Mouse (Mus musculus) megakaryocyte, embryonic 14.5 days (primary cell): ENCODE data around the gene Ccdc15. TPM values are rescaled to one million over a fixed set of nuclear protein-coding genes. Genes with fewer than 3 reads are reported as not detected.

Experiments used
- H3K27me3 ChIP-seq: replicated peaks from 2 replicates; pipeline ENCODE3; 2012; ENCODE audit warnings: inconsistent platforms
- H3K36me3 ChIP-seq: replicated peaks from 2 replicates; pipeline ENCODE3; 2012; ENCODE audit warnings: low read length, inconsistent platforms, mixed read lengths
- H3K4me1 ChIP-seq: 2 replicates; pipeline ENCODE4 v1.6.1; 2012; ENCODE audit warnings: inconsistent platforms
- H3K4me3 ChIP-seq: replicated peaks from 2 replicates; pipeline ENCODE3; 2012; ENCODE audit warnings: moderate library complexity, mild to moderate bottlenecking, inconsistent platforms
- H3K9me3 ChIP-seq: 2 replicates; pipeline ENCODE4 v1.6.1; 2012; ENCODE audit warnings: inconsistent platforms
- FLI1 ChIP-seq: IDR thresholded peaks from 2 replicates; pipeline ENCODE4 v1.6.1; 2012; ENCODE audit warnings: low read length, inconsistent platforms, mixed read lengths
- GATA1 ChIP-seq: IDR thresholded peaks from 3 replicates; pipeline ENCODE4 v1.6.1; 2012; ENCODE audit warnings: mixed read lengths, low read length, inconsistent platforms, borderline replicate concordance
- polyA plus RNA-seq: library from polyadenylated mRNA; stranded (reverse); fragments of >175 nt; gene quantifications from 2 replicates; pipeline ENCODE4 v1.2.3, GENCODE M21; 2012; ENCODE audit warnings: low replicate concordance; ENCODE audit not compliant: insufficient read depth

Ccdc15 gene
- polyA plus RNA-seq, 1 experiment = 2.8 TPM

GRCm38 (mm10) chr9:37255889-37256225 is 92.4 kb downstream of the Ccdc15 start:
- Histone ChIP-seq H3K36me3 (no peaks in the 10 kb centered on the region), H3K9me3 (no peaks in the 10 kb centered on the region), H3K27me3 (peaks cover 49% of the 10 kb centered on the region), H3K4me1 (peaks cover 30% of the 10 kb centered on the region), H3K4me3 (peak overlapping the region; percentile 90)
- TF ChIP-seq GATA1 (no peak), FLI1 (no peak)

- peaks cover 53% of the 10 kb centered on the region for H3K27me3 ChIP-seq
- TF ChIP-seq GATA1 (no peak), FLI1 (no peak)
Observed at GRCm38 (mm10) chr9:37255149-37255888, 92.9 kb downstream of the Ccdc15 start, which contains the start of gene Slc37a2. Slc37a2 (minus strand) TSS chr9:37255738.

DNA sequence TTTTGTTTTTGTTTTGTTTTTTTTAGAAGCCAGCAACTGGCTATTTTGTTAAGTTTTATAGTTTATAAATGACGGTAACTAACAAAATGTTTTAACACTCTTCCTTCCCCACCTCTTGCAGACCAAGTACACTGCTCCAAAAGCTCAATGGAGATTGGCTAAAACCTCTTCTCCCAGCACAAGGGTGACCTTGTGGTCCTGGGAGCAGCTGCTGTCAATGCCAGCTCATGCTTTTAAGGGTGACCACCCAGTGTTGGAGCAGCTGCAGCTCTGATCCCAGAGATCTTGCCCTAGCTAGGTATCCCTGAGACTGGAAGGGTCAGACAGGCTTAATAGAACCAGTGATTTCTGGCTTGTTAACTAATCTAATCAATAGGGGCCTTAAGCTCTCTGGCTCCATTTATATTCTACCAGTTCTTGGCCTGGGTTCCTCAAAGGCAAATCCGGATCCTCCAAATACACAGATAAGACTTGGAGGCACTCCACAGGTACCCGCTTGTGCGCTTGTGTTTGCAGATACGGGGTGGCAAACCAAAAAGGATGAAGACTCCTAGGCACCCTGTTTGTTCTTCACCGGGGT is 93.6 kb downstream of the Ccdc15 start:
- Histone ChIP-seq H3K9me3 (no peaks in the 10 kb centered on the region), H3K4me3 (peak overlapping the region; percentile 90)

More at GRCm38 (mm10) chr9:37255149-37255888, 92.9 kb downstream of the Ccdc15 start, which contains the start of gene Slc37a2:
- Histone ChIP-seq H3K9me3 (no peaks in the 10 kb centered on the region), H3K4me3 (peak within 1 kb of the TSS; percentile 90), H3K4me1 (peaks cover 34% of the 10 kb centered on the region), H3K36me3 (no peaks in the 10 kb centered on the region)

DNA sequence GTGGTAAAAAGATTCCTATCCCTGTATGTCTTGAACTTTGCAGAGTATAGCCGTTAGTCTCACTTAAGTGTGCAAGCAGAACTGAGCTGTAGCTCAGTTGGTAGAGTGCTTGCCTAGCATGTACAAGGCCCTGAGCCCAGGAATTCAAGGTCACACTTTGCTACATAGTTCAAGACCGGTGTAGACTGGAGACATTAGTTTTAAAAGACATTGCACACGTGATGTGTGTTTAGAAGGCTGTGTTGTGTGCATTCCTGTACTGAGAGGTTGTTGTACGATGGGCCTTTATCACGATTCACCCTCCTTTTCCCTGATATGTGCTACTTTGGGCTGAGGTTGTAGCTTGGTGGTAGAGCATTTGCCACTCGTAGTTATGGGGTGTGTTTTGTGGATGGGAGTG is 97.6 kb downstream of the Ccdc15 start:
- H3K4me1 ChIP-seq = peaks cover 48% of the 10 kb centered on the region
- no peaks in the 10 kb centered on the region for H3K9me3 ChIP-seq
- TF ChIP-seq GATA1 (no peak), FLI1 (no peak)
- H3K27me3 ChIP-seq = peaks cover 25% of the 10 kb centered on the region
- no peaks in the 10 kb centered on the region for H3K36me3 ChIP-seq
- H3K4me3 ChIP-seq = no peak overlapping the region

More for the DNA sequence above, 93.6 kb downstream of the Ccdc15 start:
- peaks cover 50% of the 10 kb centered on the region for H3K27me3 ChIP-seq
- TF ChIP-seq GATA1 (no peak), FLI1 (no peak)
- no peaks in the 10 kb centered on the region for H3K36me3 ChIP-seq
- H3K4me1 ChIP-seq = peaks cover 34% of the 10 kb centered on the region

DNA sequence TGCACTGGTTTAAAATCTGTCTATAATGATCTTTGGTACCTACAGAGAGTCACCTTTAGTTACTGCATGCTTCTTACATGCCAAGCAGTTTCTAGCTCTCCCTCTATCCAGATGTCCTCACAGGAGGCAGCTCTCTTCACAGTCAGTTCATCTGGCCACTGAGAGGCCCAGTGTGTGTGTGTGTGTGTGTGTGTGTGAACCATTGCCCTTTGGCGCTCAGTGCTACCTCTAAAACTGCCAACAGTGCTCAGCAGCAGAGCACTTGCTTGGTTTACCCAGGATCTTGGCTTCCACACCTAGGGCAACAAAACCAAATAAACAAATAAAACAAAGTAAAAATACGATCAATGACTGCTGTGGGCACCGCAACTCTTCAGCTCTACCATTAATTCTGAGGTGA is 98.3 kb downstream of the Ccdc15 start:
- no peak overlapping the region for H3K4me3 ChIP-seq
- H3K9me3 ChIP-seq = no peaks in the 10 kb centered on the region
- peaks cover 46% of the 10 kb centered on the region for H3K4me1 ChIP-seq
- TF ChIP-seq GATA1 (no peak), FLI1 (no peak)
- no peaks in the 10 kb centered on the region for H3K36me3 ChIP-seq
- peaks cover 21% of the 10 kb centered on the region for H3K27me3 ChIP-seq

DNA sequence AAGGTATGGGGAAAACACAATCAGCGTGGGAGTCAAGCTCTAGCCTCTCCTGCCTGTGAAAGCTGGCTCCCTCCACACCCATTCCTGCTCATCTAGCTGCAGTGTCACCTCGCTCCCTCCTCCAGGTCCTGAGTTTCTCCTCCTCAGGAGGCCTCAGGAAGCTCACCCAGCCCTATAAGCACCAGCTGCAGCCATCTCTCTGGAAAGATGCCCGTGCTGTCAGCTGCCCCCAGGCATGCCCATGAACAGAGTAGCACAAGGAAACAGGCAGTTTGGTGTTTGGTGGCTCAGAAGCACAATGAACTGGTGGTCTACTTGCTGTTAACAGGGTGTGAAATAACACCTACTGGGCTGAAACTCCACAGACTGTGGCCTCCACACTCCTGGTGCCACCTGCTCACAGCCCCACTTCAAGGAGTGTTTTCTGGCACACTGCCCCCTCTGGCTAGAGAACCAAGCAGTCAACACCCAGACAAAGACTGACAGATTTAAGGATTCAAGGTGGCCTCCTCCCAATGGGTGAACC is 99.8 kb downstream of the Ccdc15 start:
- peaks cover 37% of the 10 kb centered on the region for H3K4me1 ChIP-seq
- peaks cover 23% of the 10 kb centered on the region for H3K27me3 ChIP-seq
- no peaks in the 10 kb centered on the region for H3K9me3 ChIP-seq
- TF ChIP-seq GATA1 (no peak), FLI1 (no peak)
- no peaks in the 10 kb centered on the region for H3K36me3 ChIP-seq
- peak overlapping the region; percentile 12 for H3K4me3 ChIP-seq

GRCm38 (mm10) chr9:37247429-37247828 is 100.8 kb downstream of the Ccdc15 start:
- no peaks in the 10 kb centered on the region for H3K36me3 ChIP-seq
- peaks cover 42% of the 10 kb centered on the region for H3K4me1 ChIP-seq
- no peak overlapping the region for H3K4me3 ChIP-seq
- H3K27me3 ChIP-seq = peaks cover 28% of the 10 kb centered on the region
- TF ChIP-seq FLI1 = no peak
- no peak for TF ChIP-seq GATA1
- H3K9me3 ChIP-seq = no peaks in the 10 kb centered on the region

DNA sequence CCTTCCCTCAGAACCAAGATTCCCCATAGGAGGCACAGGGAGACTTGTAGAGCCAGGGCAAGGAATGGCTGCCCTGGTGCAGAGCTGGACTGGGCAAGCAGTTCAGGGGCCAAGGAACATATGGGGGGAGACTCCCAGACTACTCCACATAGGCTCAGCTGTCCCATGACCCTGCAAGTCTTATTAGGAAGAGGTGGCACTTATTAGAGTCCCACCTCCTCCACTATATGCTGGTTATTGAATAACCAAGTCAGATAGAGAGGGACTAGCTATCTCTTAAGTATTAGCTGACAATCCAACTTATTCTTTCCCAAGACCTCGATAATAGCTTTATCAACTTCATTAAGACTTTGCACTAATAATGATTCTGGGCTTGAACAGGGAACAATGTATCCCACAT is 102.4 kb downstream of the Ccdc15 start:
- H3K27me3 ChIP-seq = peaks cover 35% of the 10 kb centered on the region
- H3K36me3 ChIP-seq = no peaks in the 10 kb centered on the region
- H3K9me3 ChIP-seq = no peaks in the 10 kb centered on the region
- no peak overlapping the region for H3K4me3 ChIP-seq
- TF ChIP-seq GATA1 = no peak
- TF ChIP-seq FLI1 = no peak
- H3K4me1 ChIP-seq = peaks cover 54% of the 10 kb centered on the region

GRCm38 (mm10) chr9:37245404-37245803 is 102.8 kb downstream of the Ccdc15 start:
- Histone ChIP-seq H3K9me3 (no peaks in the 10 kb centered on the region), H3K4me1 (peaks cover 55% of the 10 kb centered on the region), H3K36me3 (peaks cover under 1% of the 10 kb centered on the region), H3K27me3 (peaks cover 36% of the 10 kb centered on the region), H3K4me3 (no peak overlapping the region)
- TF ChIP-seq GATA1 (no peak), FLI1 (no peak)

DNA sequence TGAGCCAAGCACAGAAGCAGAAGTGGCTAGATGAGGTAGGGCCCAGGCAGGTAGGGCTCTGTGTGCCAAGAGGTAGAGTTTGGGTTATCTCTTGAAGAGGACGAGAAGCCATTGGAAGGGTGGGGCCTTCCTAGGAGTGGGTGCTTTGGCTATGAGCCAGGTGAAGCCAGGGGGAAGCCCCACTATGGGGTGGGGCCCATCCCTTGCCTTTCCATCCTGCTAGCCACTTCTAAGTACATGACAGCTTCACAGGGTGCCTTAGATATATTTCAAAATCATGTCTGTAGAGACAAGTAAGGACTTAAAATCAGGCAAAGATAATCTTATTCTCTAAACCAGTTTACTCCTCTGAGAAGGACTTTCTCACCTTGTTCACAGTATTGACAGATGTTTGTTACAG is 103.6 kb downstream of the Ccdc15 start:
- Histone ChIP-seq H3K36me3 (peaks cover 4% of the 10 kb centered on the region), H3K27me3 (peaks cover 44% of the 10 kb centered on the region), H3K4me3 (no peak overlapping the region), H3K4me1 (peaks cover 63% of the 10 kb centered on the region), H3K9me3 (no peaks in the 10 kb centered on the region)
- no peak for TF ChIP-seq FLI1
- no peak for TF ChIP-seq GATA1
